Mouse (Mus musculus): ENCODE results near the gene Phf21b. TPM values are rescaled to one million over a fixed set of nuclear protein-coding genes. Genes with fewer than 3 reads are reported as not detected.

The Phf21b gene
- polyA plus RNA-seq, 1 experiment from 2014 or later, result 16.4 TPM

GRCm38 (mm10) chr15:84861911-84862310 lies 6.1 kb upstream of the Phf21b start:
- H3K27me3 ChIP-seq, result no peaks in the 10 kb centered on the region
- no peak overlapping the region for H3K4me3 ChIP-seq
- H3K9ac ChIP-seq, result no peak overlapping the region
- no peaks in the 10 kb centered on the region for H3K9me3 ChIP-seq (replicated peaks)
- H3K4me1 ChIP-seq, result peaks cover 4% of the 10 kb centered on the region
- no peak for ATAC-seq
- H3K36me3 ChIP-seq (ENCODE audit: poor library complexity, severe bottlenecking), result no peaks in the 10 kb centered on the region
- no peak overlapping the region for H3K4me2 ChIP-seq
- WGBS, result 79% methylated on average over 8 of the region's 8 CpGs
- no peak overlapping the region for H3K27ac ChIP-seq

GRCm38 (mm10) chr15:84857623-84858022 lies 1.8 kb upstream of the Phf21b start:
- Histone ChIP-seq H3K27ac (no peak overlapping the region), H3K36me3 (ENCODE audit: poor library complexity, severe bottlenecking) (no peaks in the 10 kb centered on the region), H3K27me3 (no peaks in the 10 kb centered on the region), H3K9ac (no peak overlapping the region), H3K4me2 (no peak overlapping the region), H3K4me1 (peaks cover 14% of the 10 kb centered on the region), H3K4me3 (no peak overlapping the region), H3K9me3 (replicated peaks) (no peaks in the 10 kb centered on the region)
- 97% methylated on average over 2 of the region's 2 CpGs for WGBS
- ATAC-seq, result no peak

GRCm38 (mm10) chr15:84854921-84855901 lies 638 bp downstream of the Phf21b start:
- Histone ChIP-seq H3K9me3 (replicated peaks) (no peaks in the 10 kb centered on the region), H3K27me3 (no peaks in the 10 kb centered on the region), H3K27ac (peak overlapping the region; percentile 99), H3K9ac (peak overlapping the region; percentile 96), H3K4me1 (peaks cover 38% of the 10 kb centered on the region), H3K4me2 (peak overlapping the region; percentile 83), H3K4me3 (peak overlapping the region; percentile 93), H3K36me3 (ENCODE audit: poor library complexity, severe bottlenecking) (0 out of 2 replicates have a peak, but pooled peaks cover 5% of the 10 kb centered on the region)
- under 1% methylated on average over 83 of the region's 88 CpGs for WGBS
- peak; percentile 20 for ATAC-seq

GRCm38 (mm10) chr15:84854171-84854811 lies 1.6 kb downstream of the Phf21b start:
- H3K9ac ChIP-seq, result peak overlapping the region; percentile 96

GRCm38 (mm10) chr15:84853261-84854137 lies 2.4 kb downstream of the Phf21b start:
- Histone ChIP-seq H3K27ac (peak overlapping the region; percentile 99), H3K4me3 (peak overlapping the region; percentile 93), H3K4me1 (peaks cover 55% of the 10 kb centered on the region), H3K9ac (peak overlapping the region; percentile 96), H3K4me2 (peak overlapping the region; percentile 83), H3K36me3 (ENCODE audit: poor library complexity, severe bottlenecking) (peaks cover 11% of the 10 kb centered on the region; the same call in 1 of the 2 replicates), H3K27me3 (no peaks in the 10 kb centered on the region), H3K9me3 (replicated peaks) (no peaks in the 10 kb centered on the region)
- WGBS, result 1% methylated on average over 63 of the region's 84 CpGs
- ATAC-seq, result peak; percentile 68

More at GRCm38 (mm10) chr15:84854171-84854811, 1.6 kb downstream of the Phf21b start:
- no peaks in the 10 kb centered on the region for H3K9me3 ChIP-seq (replicated peaks)
- H3K4me1 ChIP-seq, result peaks cover 47% of the 10 kb centered on the region
- H3K27me3 ChIP-seq, result no peaks in the 10 kb centered on the region
- WGBS, result under 1% methylated on average over 49 of the region's 49 CpGs
- H3K4me3 ChIP-seq, result peak overlapping the region; percentile 93
- peak overlapping the region; percentile 83 for H3K4me2 ChIP-seq
- 0 out of 2 replicates have a peak, but pooled peaks cover 5% of the 10 kb centered on the region for H3K36me3 ChIP-seq (ENCODE audit: poor library complexity, severe bottlenecking)
- no peak for ATAC-seq
- peak overlapping the region; percentile 99 for H3K27ac ChIP-seq

- no peaks in the 10 kb centered on the region for H3K27me3 ChIP-seq
- ATAC-seq, result no peak
- H3K27ac ChIP-seq, result peak overlapping the region; percentile 99
- no peaks in the 10 kb centered on the region for H3K9me3 ChIP-seq (replicated peaks)
- 3% methylated on average over 10 of the region's 10 CpGs for whole genome bisulfite sequencing
- H3K4me3 ChIP-seq, result peak overlapping the region; percentile 93
- H3K36me3 ChIP-seq (ENCODE audit: poor library complexity, severe bottlenecking), result peaks cover 18% of the 10 kb centered on the region; the same call in 1 of the 2 replicates
- H3K4me2 ChIP-seq, result peak overlapping the region; percentile 83
- peak overlapping the region; percentile 96 for H3K9ac ChIP-seq
- H3K4me1 ChIP-seq, result peaks cover 64% of the 10 kb centered on the region
Measured at GRCm38 (mm10) chr15:84852457-84853070, 3.3 kb downstream of the Phf21b start.

GRCm38 (mm10) chr15:84850321-84850720 lies 5.5 kb downstream of the Phf21b start:
- Histone ChIP-seq H3K9me3 (replicated peaks) (no peaks in the 10 kb centered on the region), H3K4me2 (no peak overlapping the region), H3K4me3 (no peak overlapping the region), H3K9ac (no peak overlapping the region), H3K36me3 (ENCODE audit: poor library complexity, severe bottlenecking) (peaks cover 18% of the 10 kb centered on the region; the same call in 1 of the 2 replicates), H3K4me1 (peaks cover 75% of the 10 kb centered on the region), H3K27ac (no peak overlapping the region), H3K27me3 (no peaks in the 10 kb centered on the region)
- WGBS, result 82% methylated on average over 1 of the region's 1 CpGs
- no peak for ATAC-seq

GRCm38 (mm10) chr15:84846216-84846615 lies 9.6 kb downstream of the Phf21b start:
- Histone ChIP-seq H3K27ac (peak overlapping the region; percentile 14; the same call in 1 of the 2 replicates), H3K9me3 (replicated peaks) (no peaks in the 10 kb centered on the region), H3K9ac (no peak overlapping the region), H3K4me2 (no peak overlapping the region), H3K4me3 (no peak overlapping the region), H3K27me3 (no peaks in the 10 kb centered on the region), H3K4me1 (peaks cover 98% of the 10 kb centered on the region), H3K36me3 (ENCODE audit: poor library complexity, severe bottlenecking) (peaks cover 18% of the 10 kb centered on the region; the same call in 1 of the 2 replicates)
- WGBS, result 23% methylated on average over 3 of the region's 3 CpGs
- ATAC-seq, result no peak

GRCm38 (mm10) chr15:84844831-84845230 lies 11.0 kb downstream of the Phf21b start:
- no peak overlapping the region for H3K4me3 ChIP-seq
- H3K27ac ChIP-seq, result no peak overlapping the region
- no peaks in the 10 kb centered on the region for H3K27me3 ChIP-seq
- H3K9ac ChIP-seq, result no peak overlapping the region
- H3K36me3 ChIP-seq (ENCODE audit: poor library complexity, severe bottlenecking), result peaks cover 13% of the 10 kb centered on the region; the same call in 1 of the 2 replicates
- H3K4me1 ChIP-seq, result peaks cover 98% of the 10 kb centered on the region
- WGBS, result 77% methylated on average over 4 of the region's 4 CpGs
- no peak for ATAC-seq
- no peaks in the 10 kb centered on the region for H3K9me3 ChIP-seq (replicated peaks)
- no peak overlapping the region for H3K4me2 ChIP-seq

GRCm38 (mm10) chr15:84843034-84843433 lies 12.8 kb downstream of the Phf21b start:
- Histone ChIP-seq H3K27me3 (no peaks in the 10 kb centered on the region), H3K9ac (0 out of 2 replicates have a peak overlapping the region, but pooled peaks have one; percentile 30), H3K4me2 (peak overlapping the region; percentile 39), H3K36me3 (ENCODE audit: poor library complexity, severe bottlenecking) (0 out of 2 replicates have a peak, but pooled peaks cover 3% of the 10 kb centered on the region), H3K27ac (peak overlapping the region; percentile 51; the same call in 1 of the 2 replicates), H3K4me1 (peaks cover 87% of the 10 kb centered on the region), H3K9me3 (replicated peaks) (no peaks in the 10 kb centered on the region), H3K4me3 (0 out of 2 replicates have a peak overlapping the region, but pooled peaks have one; percentile 1)
- WGBS, result 61% methylated on average over 10 of the region's 10 CpGs
- ATAC-seq, result no peak
